Mouse (Mus musculus) limb, embryonic 14.5 days (tissue): Measurements from ENCODE around the gene Hist2h2ac. TPM values are rescaled to one million over a fixed set of nuclear protein-coding genes. Genes with fewer than 3 reads are reported as not detected.

Source experiments
- ATAC-seq: fragments of 200-750 bp; cut with Nextera tagmentation; 2 replicates; pipeline ENCODE4 v1.8.0; 2017; ENCODE audit warnings: low read depth, moderate number of reproducible peaks, moderate TSS enrichment; ENCODE audit not compliant: low FRiP score
- DNase-seq: peaks from one replicate; pipeline ENCODE4 v3.0.0-alpha.2; 2015; ENCODE audit warnings: low spot score
- H3K27ac ChIP-seq: fragments of 300-500 bp; sonication (generic); replicated peaks from 2 replicates; pipeline ENCODE4 v1.5.1; 2014; ENCODE audit warnings: low read depth, mild to moderate bottlenecking, low read length, moderate library complexity, mixed read lengths
- H3K27me3 ChIP-seq: fragments of 300-500 bp; sonication (generic); 2 replicates; pipeline ENCODE4 v1.6.1; 2014; ENCODE audit warnings: low read length, mixed read lengths; ENCODE audit not compliant: control insufficient read depth, insufficient read depth
- H3K36me3 ChIP-seq: fragments of 300-500 bp; sonication (generic); 2 replicates; pipeline ENCODE4 v1.6.1; 2014; ENCODE audit warnings: mild to moderate bottlenecking, low read length, moderate library complexity, mixed read lengths; ENCODE audit not compliant: control insufficient read depth, insufficient read depth
- H3K4me1 ChIP-seq: fragments of 300-500 bp; sonication (generic); 2 replicates; pipeline ENCODE4 v1.6.1; 2014; ENCODE audit warnings: antibody characterized with exemption, low read length, mixed read lengths; ENCODE audit not compliant: control insufficient read depth, insufficient read depth
- H3K4me2 ChIP-seq: fragments of 300-500 bp; sonication (generic); replicated peaks from 2 replicates; pipeline ENCODE4 v1.6.1; 2014; ENCODE audit warnings: low read depth, mild to moderate bottlenecking, low read length, moderate library complexity; ENCODE audit not compliant: severe bottlenecking
- H3K4me3 ChIP-seq: fragments of 300-500 bp; sonication (generic); replicated peaks from 2 replicates; pipeline ENCODE4 v1.5.1; 2014; ENCODE audit warnings: low read length
- H3K9ac ChIP-seq: fragments of 300-500 bp; sonication (generic); 2 replicates; pipeline ENCODE4 v1.6.1; 2014; ENCODE audit warnings: mild to moderate bottlenecking, low read depth, low read length, moderate library complexity; ENCODE audit not compliant: severe bottlenecking
- H3K9me3 ChIP-seq: fragments of 300-500 bp; sonication (generic); 2 replicates; pipeline ENCODE4 v1.6.1; 2016; ENCODE audit warnings: low read length; ENCODE audit not compliant: control insufficient read depth
- POLR2A ChIP-seq: fragments of 200-500 bp; IDR thresholded peaks from 2 replicates; pipeline ENCODE4 v1.8.0; 2012; ENCODE audit warnings: inconsistent platforms, mild to moderate bottlenecking, moderate library complexity, borderline replicate concordance; ENCODE audit not compliant: insufficient read depth, insufficient read length; ENCODE audit errors: extremely low read depth
- WGBS: fragments of 180-500 bp; shearing (Covaris S2); extraction: QIAGEN DNeasy Blood & Tissue Kit; methylation state at CpG from one replicate; pipeline ENCODE4 v1.1.7; 2014; 5-methylcytosine and 5-hydroxymethylcytosine counted together
- polyA plus RNA-seq, 2 experiments: library from polyadenylated mRNA; depleted of rRNA in 1 of 2; stranded (reverse) in 1 of 2; unstranded in 1 of 2; fragments of >200 nt; fragmentation: Nextera tagmentation in 1 of 2; extraction: Ambion mirVana in 1 of 2; gene quantifications; 2 replicates each; pipeline versions ENCODE4 v1.2.1 to v1.2.3; 2012 to 2014

The Hist2h2ac gene
- polyA plus RNA-seq, 2 experiments = 7.0 to 11.8 TPM

GRCm38 (mm10) chr3:96230910-96231757 is 10.5 kb upstream of the Hist2h2ac start:
- no peak overlapping the region for H3K27ac ChIP-seq

DNA sequence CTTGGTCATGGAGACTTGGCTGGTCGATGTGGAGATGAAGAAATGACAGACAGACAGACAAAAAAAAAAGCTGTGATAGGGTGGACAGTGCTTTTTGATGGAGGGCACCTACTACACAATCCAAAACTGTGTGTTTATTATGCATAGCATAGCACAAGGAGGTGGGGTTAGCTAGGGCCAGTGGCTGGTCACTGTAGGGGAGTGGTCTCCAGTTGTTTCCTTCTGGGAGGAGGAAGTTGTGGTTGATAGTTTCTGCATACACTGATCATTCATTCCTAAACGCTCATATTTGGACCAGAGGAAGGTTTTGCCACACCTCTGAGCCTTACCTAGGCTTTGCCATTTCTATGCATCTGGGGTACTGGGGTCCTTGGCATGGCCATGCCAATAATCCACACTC is 9.7 kb upstream of the Hist2h2ac start:
- H3K4me3 ChIP-seq = no peak overlapping the region
- H3K9me3 ChIP-seq = no peaks in the 10 kb centered on the region
- ATAC-seq (no peak), DNase-seq (no peak)
- TF ChIP-seq POLR2A = no peak
- H3K27ac ChIP-seq = no peak overlapping the region
- WGBS = 81% methylated on average over 2 of the region's 2 CpGs
- no peaks in the 10 kb centered on the region for H3K4me1 ChIP-seq
- no peak overlapping the region for H3K9ac ChIP-seq
- H3K4me2 ChIP-seq = no peak overlapping the region
- no peaks in the 10 kb centered on the region for H3K27me3 ChIP-seq
- no peaks in the 10 kb centered on the region for H3K36me3 ChIP-seq

More at GRCm38 (mm10) chr3:96230910-96231757, 10.5 kb upstream of the Hist2h2ac start:
- ATAC-seq (no peak), DNase-seq (no peak)
- H3K27me3 ChIP-seq = no peaks in the 10 kb centered on the region
- no peak for TF ChIP-seq POLR2A
- H3K9ac ChIP-seq = no peak overlapping the region
- H3K4me1 ChIP-seq = no peaks in the 10 kb centered on the region
- no peak overlapping the region for H3K4me2 ChIP-seq
- no peak overlapping the region for H3K4me3 ChIP-seq
- 78% methylated on average over 4 of the region's 4 CpGs for WGBS
- no peaks in the 10 kb centered on the region for H3K9me3 ChIP-seq
- H3K36me3 ChIP-seq = no peaks in the 10 kb centered on the region

DNA sequence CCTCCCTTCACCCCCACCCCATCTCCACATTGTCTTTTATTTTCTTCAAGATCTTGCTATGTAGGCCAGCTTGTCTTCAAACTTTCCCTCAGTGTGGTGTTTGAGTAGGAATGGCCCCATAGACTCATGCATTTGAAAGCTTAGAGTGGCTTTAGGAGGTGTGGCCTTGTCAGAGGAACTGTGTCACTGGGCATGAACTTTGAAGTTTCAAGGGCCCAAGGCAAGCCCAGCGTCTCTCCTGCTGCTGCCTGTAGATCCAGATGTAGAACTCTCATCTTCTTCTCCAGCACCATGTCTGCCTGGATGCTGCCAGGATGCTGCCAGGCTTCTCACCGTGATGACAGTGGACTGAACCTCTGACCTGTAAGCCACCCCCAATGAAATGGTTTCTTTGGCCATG is 8.1 kb upstream of the Hist2h2ac start:
- no peak overlapping the region for H3K9ac ChIP-seq
- ATAC-seq (no peak), DNase-seq (no peak)
- no peak overlapping the region for H3K27ac ChIP-seq
- H3K9me3 ChIP-seq = no peaks in the 10 kb centered on the region
- WGBS = 75% methylated on average over 2 of the region's 2 CpGs
- H3K4me3 ChIP-seq = no peak overlapping the region
- no peaks in the 10 kb centered on the region for H3K36me3 ChIP-seq
- H3K4me2 ChIP-seq = no peak overlapping the region
- no peaks in the 10 kb centered on the region for H3K27me3 ChIP-seq
- no peak for TF ChIP-seq POLR2A
- no peaks in the 10 kb centered on the region for H3K4me1 ChIP-seq

- no peaks in the 10 kb centered on the region for H3K9me3 ChIP-seq
- no peak overlapping the region for H3K9ac ChIP-seq
- 59% methylated on average over 8 of the region's 8 CpGs for WGBS
- H3K27ac ChIP-seq = no peak overlapping the region
- ATAC-seq = peak; percentile 54; the same call in 1 of the 2 replicates
- H3K4me3 ChIP-seq = no peak overlapping the region
- H3K36me3 ChIP-seq = no peaks in the 10 kb centered on the region
- no peak overlapping the region for H3K4me2 ChIP-seq
- no peak for TF ChIP-seq POLR2A
- no peak for DNase-seq
- peaks cover 8% of the 10 kb centered on the region for H3K4me1 ChIP-seq
- H3K27me3 ChIP-seq = no peaks in the 10 kb centered on the region
Observed at GRCm38 (mm10) chr3:96226695-96227648, 6.3 kb upstream of the Hist2h2ac start.

DNA sequence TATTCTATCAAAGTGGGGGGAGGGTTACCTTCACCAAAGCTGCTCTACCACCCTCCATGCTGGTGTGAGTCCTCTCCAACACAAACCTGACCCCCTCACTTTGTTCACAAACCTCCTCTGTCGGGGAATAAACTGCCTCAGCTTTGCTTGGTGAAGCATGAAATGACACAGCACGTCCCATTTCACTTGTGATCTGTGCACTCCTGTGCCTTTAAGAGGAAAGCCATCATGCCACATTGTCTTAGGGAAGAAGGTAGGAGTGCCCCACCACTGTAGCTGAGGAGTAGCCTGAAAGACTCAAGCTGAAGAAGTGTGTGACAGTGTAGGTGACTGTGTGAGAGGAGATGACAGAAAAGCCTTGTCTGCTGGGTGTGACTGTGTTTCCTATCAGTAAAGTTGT is 4.7 kb upstream of the Hist2h2ac start:
- H3K27me3 ChIP-seq = no peaks in the 10 kb centered on the region
- peaks cover 15% of the 10 kb centered on the region for H3K4me1 ChIP-seq
- WGBS = 59% methylated on average over 2 of the region's 2 CpGs
- H3K36me3 ChIP-seq = no peaks in the 10 kb centered on the region
- DNase-seq = no peak
- no peak overlapping the region for H3K9ac ChIP-seq
- no peak overlapping the region for H3K4me3 ChIP-seq
- no peak overlapping the region for H3K4me2 ChIP-seq
- ATAC-seq = no peak
- no peaks in the 10 kb centered on the region for H3K9me3 ChIP-seq
- TF ChIP-seq POLR2A = no peak
- no peak overlapping the region for H3K27ac ChIP-seq
